Mouse (Mus musculus) CH12F3 (cell line): ENCODE data around the gene Lfng.

Experiments used
- in situ Hi-C: fragments of 300-500 bp; cut with MboI; formaldehyde crosslinking; loops from 2 replicates; pipeline ENCODE4 v1.14.3; 2020; ENCODE audit warnings: low sequenced_read_pairs

Gene Lfng

GRCm38 (mm10) chr5:140638484-140638883 lies 31.4 kb downstream of the Lfng start:
- in situ Hi-C loops = no loop called here

- in situ Hi-C loops = no loop called here
These were observed 32.2 kb downstream of the Lfng start for GRCm38 (mm10) chr5:140639312-140639711.

- in situ Hi-C loops = no loop called here
These were observed 32.8 kb downstream of the Lfng start for GRCm38 (mm10) chr5:140639871-140640270.

GRCm38 (mm10) chr5:140640812-140641211 lies 33.7 kb downstream of the Lfng start:
- in situ Hi-C loops = no loop called here

GRCm38 (mm10) chr5:140641254-140641928 lies 34.3 kb downstream of the Lfng start:
- in situ Hi-C loops = no loop called here

GRCm38 (mm10) chr5:140642076-140642475 lies 35.0 kb downstream of the Lfng start:
- in situ Hi-C loops = no loop called here

- in situ Hi-C loops = no loop called here
These were observed 37.1 kb downstream of the Lfng start for GRCm38 (mm10) chr5:140644263-140644662.

- in situ Hi-C loops = no loop called here
These were observed 37.6 kb downstream of the Lfng start for GRCm38 (mm10) chr5:140644702-140645201.

GRCm38 (mm10) chr5:140645454-140645853 lies 38.3 kb downstream of the Lfng start:
- in situ Hi-C loops = no loop called here

GRCm38 (mm10) chr5:140646171-140646570 lies 39.1 kb downstream of the Lfng start:
- in situ Hi-C loops = no loop called here

- in situ Hi-C loops = no loop called here
These were observed 40.1 kb downstream of the Lfng start for GRCm38 (mm10) chr5:140647031-140647760.

GRCm38 (mm10) chr5:140647821-140648518 lies 40.9 kb downstream of the Lfng start:
- in situ Hi-C loops = no loop called here

- in situ Hi-C loops = no loop called here
These were observed 41.5 kb downstream of the Lfng start, which contains the start of gene Ttyh3 for GRCm38 (mm10) chr5:140648519-140649100. Ttyh3 (minus strand) TSS chr5:140649031.

GRCm38 (mm10) chr5:140649101-140649667 lies 42.1 kb downstream of the Lfng start:
- in situ Hi-C loops = no loop called here

GRCm38 (mm10) chr5:140649881-140650414 lies 42.8 kb downstream of the Lfng start:
- in situ Hi-C loops = no loop called here

- in situ Hi-C loops = no loop called here
These were observed 44.1 kb downstream of the Lfng start for GRCm38 (mm10) chr5:140651231-140651630.

GRCm38 (mm10) chr5:140652587-140652986 lies 45.5 kb downstream of the Lfng start:
- in situ Hi-C loops = no loop called here

- in situ Hi-C loops = no loop called here
These were observed 47.2 kb downstream of the Lfng start for GRCm38 (mm10) chr5:140654096-140654845.

GRCm38 (mm10) chr5:140659607-140660272 lies 52.6 kb downstream of the Lfng start:
- in situ Hi-C loops = no loop called here
